Mouse (Mus musculus): ENCODE data around the gene Cyp27b1. TPM values are rescaled to one million over a fixed set of nuclear protein-coding genes. Genes with fewer than 3 reads are reported as not detected.

Cyp27b1 gene
- polyA plus RNA-seq, 1 experiment from 2014 or later = not detected

DNA sequence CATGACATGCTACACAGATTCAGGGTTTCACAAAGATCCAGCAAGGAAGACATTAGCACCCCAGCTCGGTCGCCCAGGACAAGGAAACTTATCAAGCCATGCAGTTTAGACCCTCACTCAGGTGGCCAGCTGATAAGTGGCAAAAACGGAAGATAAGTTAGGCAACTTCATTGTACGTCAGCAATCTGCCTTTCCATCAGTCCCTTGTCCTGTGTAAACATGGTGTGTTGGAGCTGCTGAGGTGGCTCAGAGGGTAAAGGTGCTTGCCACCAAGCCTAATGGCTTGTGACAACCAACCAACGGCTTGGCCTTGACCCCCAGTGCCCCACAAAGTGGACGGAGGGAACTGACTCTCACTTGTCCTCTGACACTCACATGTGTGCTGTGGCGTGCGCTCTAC is 52.4 kb downstream of the Cyp27b1 start:
- Histone ChIP-seq H3K4me2 (ENCODE audit: low read depth, low read length) (no peak overlapping the region), H3K4me1 (ENCODE audit: control insufficient read depth, insufficient read depth, low read length) (no peaks in the 10 kb centered on the region), H3K27me3 (ENCODE audit: control insufficient read depth, insufficient read depth, low read length) (no peaks in the 10 kb centered on the region), H3K4me3 (ENCODE audit: low read depth, low read length) (no peak overlapping the region), H3K36me3 (ENCODE audit: control insufficient read depth, insufficient read depth, low read length) (peaks cover 38% of the 10 kb centered on the region), H3K9me3 (ENCODE audit: control insufficient read depth, low read length) (no peaks in the 10 kb centered on the region), H3K27ac (ENCODE audit: low read depth, low read length) (no peak overlapping the region), H3K9ac (replicated peaks; ENCODE audit: low read depth, low read length) (no peak overlapping the region)
- no peak for ATAC-seq (ENCODE audit: low read depth)
- 92% methylated on average over 8 of the region's 8 CpGs for WGBS

DNA sequence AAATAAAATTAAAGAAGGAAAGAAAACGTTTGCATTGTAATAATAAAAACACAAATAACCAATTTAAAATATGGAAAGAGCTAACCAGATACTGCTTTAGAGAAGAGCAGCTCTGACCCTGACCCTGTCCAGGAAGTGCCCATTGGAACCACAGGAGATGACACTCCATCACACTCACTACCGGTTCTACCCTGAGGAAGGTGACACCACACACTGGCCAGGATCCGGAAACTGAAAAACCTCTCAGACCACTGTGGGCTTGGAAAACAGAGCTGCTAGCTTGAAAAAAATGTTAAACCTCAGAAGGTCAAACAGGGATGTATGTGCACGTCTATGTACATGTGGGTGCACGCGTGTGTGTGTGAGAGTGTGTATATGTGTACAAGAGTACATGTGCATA is 53.1 kb downstream of the Cyp27b1 start:
- ATAC-seq (ENCODE audit: low read depth) = no peak
- H3K36me3 ChIP-seq (ENCODE audit: control insufficient read depth, insufficient read depth, low read length) = peaks cover 30% of the 10 kb centered on the region
- H3K27ac ChIP-seq (ENCODE audit: low read depth, low read length) = no peak overlapping the region
- H3K27me3 ChIP-seq (ENCODE audit: control insufficient read depth, insufficient read depth, low read length) = no peaks in the 10 kb centered on the region
- H3K9me3 ChIP-seq (ENCODE audit: control insufficient read depth, low read length) = no peaks in the 10 kb centered on the region
- H3K4me3 ChIP-seq (ENCODE audit: low read depth, low read length) = no peak overlapping the region
- no peak overlapping the region for H3K4me2 ChIP-seq (ENCODE audit: low read depth, low read length)
- 87% methylated on average over 6 of the region's 6 CpGs for WGBS
- no peak overlapping the region for H3K9ac ChIP-seq (replicated peaks; ENCODE audit: low read depth, low read length)
- H3K4me1 ChIP-seq (ENCODE audit: control insufficient read depth, insufficient read depth, low read length) = no peaks in the 10 kb centered on the region

MicroRNAs encoded within 50 kb of the gene (microRNA counts, 519-probe panel; counts per million panel counts)
- microRNA mmu-miR-546 = not detected

Small RNA genes within 50 kb of the gene (microRNA-seq; reads per million reads assigned to microRNA genes)
- gene Mir546 = not detected

Other genes with a start within 250 kb of the Cyp27b1 start
- gene Atp23, start 146.9 kb upstream of the Cyp27b1 start, polyA plus RNA-seq (2014; fragmentation: Nextera tagmentation; extraction: Ambion mirVana) = 15.6 and 16.7 TPM in 2 replicates
- gene Ctdsp2, start 69.5 kb upstream of the Cyp27b1 start, polyA plus RNA-seq (2014; fragmentation: Nextera tagmentation; extraction: Ambion mirVana) = 15.1 and 27.9 TPM in 2 replicates
- 0.15 and 27.1 TPM in 2 replicates for gene Avil, start 47.5 kb upstream of the Cyp27b1 start, polyA plus RNA-seq (2014; fragmentation: Nextera tagmentation; extraction: Ambion mirVana)
- gene Tsfm, start 17.4 kb upstream of the Cyp27b1 start, polyA plus RNA-seq (2014; fragmentation: Nextera tagmentation; extraction: Ambion mirVana) = 60.1 and 64.6 TPM in 2 replicates
- gene Mettl1, start 6.8 kb upstream of the Cyp27b1 start, polyA plus RNA-seq (2014; fragmentation: Nextera tagmentation; extraction: Ambion mirVana) = 24.1 and 24.6 TPM in 2 replicates
- 0.15 and 0.21 TPM in 2 replicates for gene Eef1akmt3, start 6.7 kb upstream of the Cyp27b1 start, polyA plus RNA-seq (2014; fragmentation: Nextera tagmentation; extraction: Ambion mirVana)
- gene March9, start 11.9 kb downstream of the Cyp27b1 start, polyA plus RNA-seq (2014; fragmentation: Nextera tagmentation; extraction: Ambion mirVana) = 9.7 and 13.2 TPM in 2 replicates
- 657 and 756 TPM in 2 replicates for gene Cdk4, start 15.3 kb downstream of the Cyp27b1 start, polyA plus RNA-seq (2014; fragmentation: Nextera tagmentation; extraction: Ambion mirVana)
- gene Tspan31, start 22.0 kb downstream of the Cyp27b1 start, polyA plus RNA-seq (2014; fragmentation: Nextera tagmentation; extraction: Ambion mirVana) = 91.1 and 93.6 TPM in 2 replicates
- 4.7 and 10.6 TPM in 2 replicates for gene Agap2, start 27.0 kb downstream of the Cyp27b1 start, polyA plus RNA-seq (2014; fragmentation: Nextera tagmentation; extraction: Ambion mirVana)
- gene Os9, start 72.9 kb downstream of the Cyp27b1 start, polyA plus RNA-seq (2014; fragmentation: Nextera tagmentation; extraction: Ambion mirVana) = 65.7 and 92.8 TPM in 2 replicates
- gene B4galnt1, start 117.0 kb downstream of the Cyp27b1 start, polyA plus RNA-seq (2014; fragmentation: Nextera tagmentation; extraction: Ambion mirVana) = 79.3 and 93.4 TPM in 2 replicates
- 0.80 and 1.3 TPM in 2 replicates for gene Slc26a10, start 132.4 kb downstream of the Cyp27b1 start, polyA plus RNA-seq (2014; fragmentation: Nextera tagmentation; extraction: Ambion mirVana)
- gene Arhgef25, start 141.8 kb downstream of the Cyp27b1 start, polyA plus RNA-seq (2014; fragmentation: Nextera tagmentation; extraction: Ambion mirVana) = 24.2 and 31.0 TPM in 2 replicates
- gene Dtx3, start 147.5 kb downstream of the Cyp27b1 start, polyA plus RNA-seq (2014; fragmentation: Nextera tagmentation; extraction: Ambion mirVana) = 224 and 231 TPM in 2 replicates
- gene Pip4k2c, start 163.3 kb downstream of the Cyp27b1 start, polyA plus RNA-seq (2014; fragmentation: Nextera tagmentation; extraction: Ambion mirVana) = 15.5 and 18.1 TPM in 2 replicates
- gene Kif5a, start 215.1 kb downstream of the Cyp27b1 start, polyA plus RNA-seq (2014; fragmentation: Nextera tagmentation; extraction: Ambion mirVana) = 117 and 147 TPM in 2 replicates
- gene Dctn2, start 218.1 kb downstream of the Cyp27b1 start, polyA plus RNA-seq (2014; fragmentation: Nextera tagmentation; extraction: Ambion mirVana) = 298 and 305 TPM in 2 replicates
- gene Mbd6, start 240.8 kb downstream of the Cyp27b1 start, polyA plus RNA-seq (2014; fragmentation: Nextera tagmentation; extraction: Ambion mirVana) = 16.1 and 17.4 TPM in 2 replicates

Measured in neural tube, embryonic 14.5 days (tissue).